Mouse (Mus musculus): ENCODE results near the gene Rabl3. TPM values are rescaled to one million over a fixed set of nuclear protein-coding genes. Genes with fewer than 3 reads are reported as not detected.

Rabl3 gene
- polyA plus RNA-seq, 1 experiment from 2014 or later, result 36.2 TPM

- H3K4me2 ChIP-seq (replicated peaks), result no peak within 1 kb of the TSS
- H3K27me3 ChIP-seq, result no peaks in the 10 kb centered on the region
- H3K9ac ChIP-seq (replicated peaks), result no peak within 1 kb of the TSS
- peak within 1 kb of the TSS; percentile 1; the same call in 1 of the 2 replicates for H3K27ac ChIP-seq (replicated peaks)
- H3K9me3 ChIP-seq, result no peaks in the 10 kb centered on the region
- H3K4me1 ChIP-seq, result peaks cover 29% of the 10 kb centered on the region
- 73% methylated on average over 4 of the region's 4 CpGs for WGBS
- H3K4me3 ChIP-seq, result no peak within 1 kb of the TSS
- no peaks in the 10 kb centered on the region for H3K36me3 ChIP-seq
- ATAC-seq (ENCODE audit: low FRiP score, low read depth), result no peak
Measured at GRCm38 (mm10) chr16:37579994-37580393, 40.3 kb downstream of the Rabl3 start, which contains the start of gene Hgd. Gene Hgd (plus strand): TSS chr16:37580153.

- H3K9me3 ChIP-seq, result no peaks in the 10 kb centered on the region
- H3K4me2 ChIP-seq (replicated peaks), result no peak overlapping the region
- H3K36me3 ChIP-seq, result no peaks in the 10 kb centered on the region
- peaks cover 36% of the 10 kb centered on the region for H3K4me1 ChIP-seq
- WGBS, result 95% methylated on average over 4 of the region's 4 CpGs
- peak overlapping the region; percentile 1; the same call in 1 of the 2 replicates for H3K27ac ChIP-seq (replicated peaks)
- no peaks in the 10 kb centered on the region for H3K27me3 ChIP-seq
- no peak for ATAC-seq (ENCODE audit: low FRiP score, low read depth)
- H3K9ac ChIP-seq (replicated peaks), result no peak overlapping the region
- H3K4me3 ChIP-seq, result no peak overlapping the region
Measured at GRCm38 (mm10) chr16:37580651-37581050, 41.0 kb downstream of the Rabl3 start.

GRCm38 (mm10) chr16:37581901-37582300 lies 42.2 kb downstream of the Rabl3 start:
- ATAC-seq (ENCODE audit: low FRiP score, low read depth), result no peak
- 40% methylated on average over 3 of the region's 3 CpGs for WGBS
- Histone ChIP-seq H3K27ac (replicated peaks) (peak overlapping the region; percentile 22), H3K4me3 (no peak overlapping the region), H3K36me3 (no peaks in the 10 kb centered on the region), H3K27me3 (no peaks in the 10 kb centered on the region), H3K4me1 (peaks cover 36% of the 10 kb centered on the region), H3K4me2 (replicated peaks) (no peak overlapping the region), H3K9me3 (no peaks in the 10 kb centered on the region), H3K9ac (replicated peaks) (no peak overlapping the region)

GRCm38 (mm10) chr16:37583306-37583705 lies 43.6 kb downstream of the Rabl3 start:
- H3K4me2 ChIP-seq (replicated peaks), result 0 out of 2 replicates have a peak overlapping the region, but pooled peaks have one; percentile 36
- H3K4me1 ChIP-seq, result peaks cover 36% of the 10 kb centered on the region
- ATAC-seq (ENCODE audit: low FRiP score, low read depth), result no peak
- H3K36me3 ChIP-seq, result no peaks in the 10 kb centered on the region
- H3K9ac ChIP-seq (replicated peaks), result no peak overlapping the region
- no peaks in the 10 kb centered on the region for H3K27me3 ChIP-seq
- H3K27ac ChIP-seq (replicated peaks), result peak overlapping the region; percentile 96
- 57% methylated on average over 3 of the region's 3 CpGs for WGBS
- no peaks in the 10 kb centered on the region for H3K9me3 ChIP-seq
- H3K4me3 ChIP-seq, result no peak overlapping the region

GRCm38 (mm10) chr16:37583801-37584200 lies 44.1 kb downstream of the Rabl3 start:
- WGBS, result 28% methylated on average over 6 of the region's 6 CpGs
- Histone ChIP-seq H3K36me3 (no peaks in the 10 kb centered on the region), H3K27ac (replicated peaks) (peak overlapping the region; percentile 96), H3K9me3 (no peaks in the 10 kb centered on the region), H3K4me1 (peaks cover 36% of the 10 kb centered on the region), H3K9ac (replicated peaks) (peak overlapping the region; percentile 51; the same call in 1 of the 2 replicates), H3K4me2 (replicated peaks) (peak overlapping the region; percentile 36), H3K4me3 (no peak overlapping the region), H3K27me3 (no peaks in the 10 kb centered on the region)
- ATAC-seq (ENCODE audit: low FRiP score, low read depth), result no peak

GRCm38 (mm10) chr16:37584218-37585035 lies 44.7 kb downstream of the Rabl3 start:
- Histone ChIP-seq H3K27ac (replicated peaks) (peak overlapping the region; percentile 96), H3K36me3 (no peaks in the 10 kb centered on the region), H3K9me3 (no peaks in the 10 kb centered on the region), H3K9ac (replicated peaks) (peak overlapping the region; percentile 51), H3K4me2 (replicated peaks) (peak overlapping the region; percentile 36), H3K4me1 (peaks cover 36% of the 10 kb centered on the region), H3K27me3 (no peaks in the 10 kb centered on the region), H3K4me3 (peak overlapping the region; percentile 22)
- WGBS, result under 1% methylated on average over 25 of the region's 25 CpGs
- peak; percentile 91 for ATAC-seq (ENCODE audit: low FRiP score, low read depth)

- H3K4me2 ChIP-seq (replicated peaks), result peak overlapping the region; percentile 36
- H3K9me3 ChIP-seq, result no peaks in the 10 kb centered on the region
- H3K9ac ChIP-seq (replicated peaks), result peak overlapping the region; percentile 51; the same call in 1 of the 2 replicates
- H3K36me3 ChIP-seq, result no peaks in the 10 kb centered on the region
- no peak overlapping the region for H3K4me3 ChIP-seq
- peaks cover 37% of the 10 kb centered on the region for H3K4me1 ChIP-seq
- ATAC-seq (ENCODE audit: low FRiP score, low read depth), result peak; percentile 42
- H3K27ac ChIP-seq (replicated peaks), result peak overlapping the region; percentile 96
- H3K27me3 ChIP-seq, result no peaks in the 10 kb centered on the region
- 33% methylated on average over 8 of the region's 8 CpGs for WGBS
Measured at GRCm38 (mm10) chr16:37585129-37585563, 45.5 kb downstream of the Rabl3 start.

- no peak overlapping the region for H3K4me3 ChIP-seq
- no peaks in the 10 kb centered on the region for H3K9me3 ChIP-seq
- H3K36me3 ChIP-seq, result no peaks in the 10 kb centered on the region
- H3K9ac ChIP-seq (replicated peaks), result no peak overlapping the region
- H3K4me1 ChIP-seq, result 0 out of 2 replicates have a peak, but pooled peaks cover 4% of the 10 kb centered on the region
- H3K27ac ChIP-seq (replicated peaks), result no peak overlapping the region
- no peaks in the 10 kb centered on the region for H3K27me3 ChIP-seq
- H3K4me2 ChIP-seq (replicated peaks), result no peak overlapping the region
- ATAC-seq (ENCODE audit: low FRiP score, low read depth), result no peak
- 97% methylated on average over 3 of the region's 3 CpGs for WGBS
Measured at GRCm38 (mm10) chr16:37590921-37591320, 51.2 kb downstream of the Rabl3 start.

GRCm38 (mm10) chr16:37591551-37591950 lies 51.9 kb downstream of the Rabl3 start:
- Histone ChIP-seq H3K4me3 (no peak overlapping the region), H3K27ac (replicated peaks) (no peak overlapping the region), H3K9ac (replicated peaks) (no peak overlapping the region), H3K27me3 (no peaks in the 10 kb centered on the region), H3K36me3 (no peaks in the 10 kb centered on the region), H3K4me1 (0 out of 2 replicates have a peak, but pooled peaks cover 4% of the 10 kb centered on the region), H3K4me2 (replicated peaks) (no peak overlapping the region), H3K9me3 (no peaks in the 10 kb centered on the region)
- 93% methylated on average over 8 of the region's 8 CpGs for WGBS
- no peak for ATAC-seq (ENCODE audit: low FRiP score, low read depth)

- Histone ChIP-seq H3K27ac (replicated peaks) (no peak overlapping the region), H3K9ac (replicated peaks) (no peak overlapping the region), H3K27me3 (no peaks in the 10 kb centered on the region), H3K4me1 (no peaks in the 10 kb centered on the region), H3K36me3 (no peaks in the 10 kb centered on the region), H3K4me2 (replicated peaks) (no peak overlapping the region), H3K9me3 (no peaks in the 10 kb centered on the region), H3K4me3 (no peak overlapping the region)
- WGBS, result 66% methylated on average over 5 of the region's 5 CpGs
- ATAC-seq (ENCODE audit: low FRiP score, low read depth), result no peak
Measured at GRCm38 (mm10) chr16:37597412-37597811, 57.7 kb downstream of the Rabl3 start.

- 89% methylated on average over 7 of the region's 7 CpGs for WGBS
- no peak overlapping the region for H3K9ac ChIP-seq (replicated peaks)
- no peak overlapping the region for H3K4me3 ChIP-seq
- no peaks in the 10 kb centered on the region for H3K36me3 ChIP-seq
- H3K9me3 ChIP-seq, result no peaks in the 10 kb centered on the region
- H3K27me3 ChIP-seq, result no peaks in the 10 kb centered on the region
- ATAC-seq (ENCODE audit: low FRiP score, low read depth), result no peak
- H3K4me1 ChIP-seq, result no peaks in the 10 kb centered on the region
- H3K27ac ChIP-seq (replicated peaks), result no peak overlapping the region
- H3K4me2 ChIP-seq (replicated peaks), result no peak overlapping the region
Measured at GRCm38 (mm10) chr16:37598463-37598862, 58.8 kb downstream of the Rabl3 start.

- H3K4me3 ChIP-seq, result no peak overlapping the region
- no peaks in the 10 kb centered on the region for H3K4me1 ChIP-seq
- H3K27ac ChIP-seq (replicated peaks), result no peak overlapping the region
- ATAC-seq (ENCODE audit: low FRiP score, low read depth), result no peak
- WGBS, result 83% methylated on average over 3 of the region's 3 CpGs
- H3K36me3 ChIP-seq, result no peaks in the 10 kb centered on the region
- no peaks in the 10 kb centered on the region for H3K27me3 ChIP-seq
- H3K9ac ChIP-seq (replicated peaks), result no peak overlapping the region
- H3K4me2 ChIP-seq (replicated peaks), result no peak overlapping the region
- H3K9me3 ChIP-seq, result no peaks in the 10 kb centered on the region
Measured at GRCm38 (mm10) chr16:37599326-37599725, 59.6 kb downstream of the Rabl3 start.
